Mouse (Mus musculus) small intestine, adult 2 months (tissue): ENCODE data around the gene Micu1.

Experiments used
- CTCF ChIP-seq: fragments of 200-500 bp; IDR thresholded peaks from 2 replicates; pipeline ENCODE4 v1.5.1; 2012; ENCODE audit warnings: low read depth, mild to moderate bottlenecking, control low read depth, inconsistent platforms, low read length, moderate library complexity, mixed read lengths; ENCODE audit not compliant: insufficient replicate concordance, insufficient read length; ENCODE audit errors: extremely low read depth
- POLR2A ChIP-seq: fragments of 200-500 bp; IDR thresholded peaks from 2 replicates; pipeline ENCODE4 v1.6.1; 2012; ENCODE audit warnings: low read depth, mild to moderate bottlenecking, control low read depth, inconsistent platforms, low read length, moderate library complexity

DNA sequence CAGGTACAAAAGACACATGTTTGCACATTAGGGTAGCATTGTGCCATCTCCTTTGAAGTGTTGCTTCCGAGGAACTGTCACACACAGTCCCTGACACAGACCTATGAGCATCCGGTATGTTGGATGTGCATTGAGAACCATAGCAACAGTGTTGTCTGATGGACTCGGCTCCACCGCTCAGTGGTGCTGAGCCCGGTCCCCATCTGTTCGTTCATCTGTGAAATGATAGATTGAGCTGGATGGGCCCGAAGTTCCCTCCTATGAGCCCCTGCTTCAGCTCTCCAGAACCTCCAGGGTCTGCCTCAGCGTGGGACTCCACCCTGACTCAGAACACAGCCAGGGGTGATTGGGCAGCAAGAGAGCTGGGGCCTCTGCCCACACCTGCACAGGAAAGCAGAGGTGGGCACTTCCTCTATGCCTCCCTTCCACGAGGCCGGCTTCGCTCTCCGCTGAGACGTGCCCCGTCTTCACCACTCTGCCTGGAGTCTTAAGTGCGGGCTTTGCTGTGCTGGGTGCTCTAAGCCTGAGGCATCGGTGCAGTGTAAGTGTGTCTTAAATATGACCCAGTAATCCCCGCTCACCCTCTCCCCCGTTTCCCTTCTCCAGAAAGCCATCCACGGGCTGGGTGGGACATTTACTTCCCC, 162.1 kb downstream of the Micu1 start:
- no peak for TF ChIP-seq CTCF
- TF ChIP-seq POLR2A: no peak
